Mouse (Mus musculus): ENCODE measurements at regions not wholly inside any gene's neighbourhood (a gene's known extent, or its start where the extent isn't known, plus 50 kb on each side); places are given as distances from the start of the nearest gene placed in this dataset.
A peak's percentile ranks its signal among the peaks of the same experiment; 100 is the strongest.

GRCm38 (mm10) chr13:73107250-73107993 lies 152.9 kb upstream of the Irx4 start:
- no peak overlapping the region for H3K27ac ChIP-seq (ENCODE audit: low read length)
- no peak overlapping the region for H3K4me2 ChIP-seq (replicated peaks; ENCODE audit: low read depth, low read length)
- no peak overlapping the region for H3K4me3 ChIP-seq (ENCODE audit: low read length)

GRCm38 (mm10) chr13:73116822-73117632 lies 143.3 kb upstream of the Irx4 start:
- peak overlapping the region; percentile 44 for H3K4me2 ChIP-seq (replicated peaks; ENCODE audit: low read depth, low read length)
- H3K27me3 ChIP-seq (ENCODE audit: insufficient read depth, low read length): peaks cover 59% of the 10 kb centered on the region
- peak; percentile 78; the same call in 1 of the 2 replicates for ATAC-seq (ENCODE audit: low FRiP score, low TSS enrichment)
- WGBS: 16% methylated on average over 22 of the region's 22 CpGs
- H3K4me3 ChIP-seq (ENCODE audit: low read length): peak overlapping the region; percentile 20
- no peak overlapping the region for H3K9ac ChIP-seq (replicated peaks; ENCODE audit: low read length)
- no peaks in the 10 kb centered on the region for H3K9me3 ChIP-seq (ENCODE audit: low read length)
- H3K36me3 ChIP-seq (ENCODE audit: insufficient read depth, low read length): no peaks in the 10 kb centered on the region
- no peak overlapping the region for H3K27ac ChIP-seq (ENCODE audit: low read length)
- H3K4me1 ChIP-seq (ENCODE audit: insufficient read depth, low read length): peaks cover 7% of the 10 kb centered on the region

More at GRCm38 (mm10) chr13:73107250-73107993, 152.9 kb upstream of the Irx4 start:
- Histone ChIP-seq H3K9me3 (ENCODE audit: low read length) (no peaks in the 10 kb centered on the region), H3K36me3 (ENCODE audit: insufficient read depth, low read length) (no peaks in the 10 kb centered on the region), H3K4me1 (ENCODE audit: insufficient read depth, low read length) (no peaks in the 10 kb centered on the region), H3K27me3 (ENCODE audit: insufficient read depth, low read length) (peaks cover 21% of the 10 kb centered on the region), H3K9ac (replicated peaks; ENCODE audit: low read length) (no peak overlapping the region)
- 42% methylated on average over 14 of the region's 14 CpGs for WGBS
- ATAC-seq (ENCODE audit: low FRiP score, low TSS enrichment): no peak

GRCm38 (mm10) chr13:73117633-73118076 lies 142.6 kb upstream of the Irx4 start:
- 39% methylated on average over 15 of the region's 15 CpGs for WGBS
- H3K36me3 ChIP-seq (ENCODE audit: insufficient read depth, low read length): no peaks in the 10 kb centered on the region
- H3K4me2 ChIP-seq (replicated peaks; ENCODE audit: low read depth, low read length): peak overlapping the region; percentile 44
- H3K4me1 ChIP-seq (ENCODE audit: insufficient read depth, low read length): peaks cover 7% of the 10 kb centered on the region
- peak; percentile 2; the same call in 1 of the 2 replicates for ATAC-seq (ENCODE audit: low FRiP score, low TSS enrichment)
- no peak overlapping the region for H3K27ac ChIP-seq (ENCODE audit: low read length)
- no peak overlapping the region for H3K9ac ChIP-seq (replicated peaks; ENCODE audit: low read length)
- no peaks in the 10 kb centered on the region for H3K9me3 ChIP-seq (ENCODE audit: low read length)
- H3K27me3 ChIP-seq (ENCODE audit: insufficient read depth, low read length): peaks cover 55% of the 10 kb centered on the region
- peak overlapping the region; percentile 20 for H3K4me3 ChIP-seq (ENCODE audit: low read length)

GRCm38 (mm10) chr13:73122945-73123344 lies 137.3 kb upstream of the Irx4 start:
- no peak overlapping the region for H3K27ac ChIP-seq (ENCODE audit: low read length)
- peak; percentile 42; the same call in 1 of the 2 replicates for ATAC-seq (ENCODE audit: low FRiP score, low TSS enrichment)
- WGBS: 93% methylated on average over 1 of the region's 1 CpGs

GRCm38 (mm10) chr13:73131270-73131669 lies 129.0 kb upstream of the Irx4 start:
- Histone ChIP-seq H3K9ac (replicated peaks; ENCODE audit: low read length) (no peak overlapping the region), H3K4me3 (ENCODE audit: low read length) (no peak overlapping the region), H3K27me3 (ENCODE audit: insufficient read depth, low read length) (no peaks in the 10 kb centered on the region), H3K9me3 (ENCODE audit: low read length) (no peaks in the 10 kb centered on the region), H3K36me3 (ENCODE audit: insufficient read depth, low read length) (no peaks in the 10 kb centered on the region), H3K27ac (ENCODE audit: low read length) (0 out of 2 replicates have a peak overlapping the region, but pooled peaks have one; percentile 33), H3K4me2 (replicated peaks; ENCODE audit: low read depth, low read length) (no peak overlapping the region), H3K4me1 (ENCODE audit: insufficient read depth, low read length) (peaks cover 8% of the 10 kb centered on the region; the same call in 1 of the 2 replicates)
- ATAC-seq (ENCODE audit: low FRiP score, low TSS enrichment): 0 out of 2 replicates have a peak, but pooled peaks have one; percentile 31
- 9% methylated on average over 6 of the region's 6 CpGs for WGBS

More at GRCm38 (mm10) chr13:73122945-73123344, 137.3 kb upstream of the Irx4 start:
- Histone ChIP-seq H3K4me3 (ENCODE audit: low read length) (no peak overlapping the region), H3K4me2 (replicated peaks; ENCODE audit: low read depth, low read length) (no peak overlapping the region), H3K36me3 (ENCODE audit: insufficient read depth, low read length) (no peaks in the 10 kb centered on the region), H3K9me3 (ENCODE audit: low read length) (no peaks in the 10 kb centered on the region), H3K9ac (replicated peaks; ENCODE audit: low read length) (no peak overlapping the region), H3K4me1 (ENCODE audit: insufficient read depth, low read length) (peaks cover under 1% of the 10 kb centered on the region; the same call in 1 of the 2 replicates), H3K27me3 (ENCODE audit: insufficient read depth, low read length) (peaks cover 17% of the 10 kb centered on the region)

GRCm38 (mm10) chr13:73132746-73133145 lies 127.5 kb upstream of the Irx4 start:
- Histone ChIP-seq H3K4me2 (replicated peaks; ENCODE audit: low read depth, low read length) (no peak overlapping the region), H3K36me3 (ENCODE audit: insufficient read depth, low read length) (no peaks in the 10 kb centered on the region), H3K9ac (replicated peaks; ENCODE audit: low read length) (no peak overlapping the region), H3K27ac (ENCODE audit: low read length) (no peak overlapping the region), H3K27me3 (ENCODE audit: insufficient read depth, low read length) (no peaks in the 10 kb centered on the region), H3K9me3 (ENCODE audit: low read length) (0 out of 2 replicates have a peak, but pooled peaks cover 3% of the 10 kb centered on the region), H3K4me3 (ENCODE audit: low read length) (no peak overlapping the region), H3K4me1 (ENCODE audit: insufficient read depth, low read length) (peaks cover 8% of the 10 kb centered on the region; the same call in 1 of the 2 replicates)
- no peak for ATAC-seq (ENCODE audit: low FRiP score, low TSS enrichment)
- WGBS: 51% methylated on average over 6 of the region's 6 CpGs

- Histone ChIP-seq H3K9me3 (ENCODE audit: low read length) (0 out of 2 replicates have a peak, but pooled peaks cover 3% of the 10 kb centered on the region), H3K4me3 (ENCODE audit: low read length) (no peak overlapping the region), H3K4me2 (replicated peaks; ENCODE audit: low read depth, low read length) (no peak overlapping the region), H3K9ac (replicated peaks; ENCODE audit: low read length) (no peak overlapping the region), H3K4me1 (ENCODE audit: insufficient read depth, low read length) (peaks cover 8% of the 10 kb centered on the region; the same call in 1 of the 2 replicates), H3K36me3 (ENCODE audit: insufficient read depth, low read length) (no peaks in the 10 kb centered on the region), H3K27me3 (ENCODE audit: insufficient read depth, low read length) (no peaks in the 10 kb centered on the region), H3K27ac (ENCODE audit: low read length) (no peak overlapping the region)
- ATAC-seq (ENCODE audit: low FRiP score, low TSS enrichment): no peak
Measured at GRCm38 (mm10) chr13:73134929-73135328, 125.3 kb upstream of the Irx4 start.

- Histone ChIP-seq H3K27me3 (ENCODE audit: insufficient read depth, low read length) (0 out of 2 replicates have a peak, but pooled peaks cover 2% of the 10 kb centered on the region), H3K9ac (replicated peaks; ENCODE audit: low read length) (no peak overlapping the region), H3K27ac (ENCODE audit: low read length) (no peak overlapping the region), H3K9me3 (ENCODE audit: low read length) (peaks cover 6% of the 10 kb centered on the region; the same call in 1 of the 2 replicates), H3K4me1 (ENCODE audit: insufficient read depth, low read length) (no peaks in the 10 kb centered on the region), H3K4me2 (replicated peaks; ENCODE audit: low read depth, low read length) (no peak overlapping the region), H3K36me3 (ENCODE audit: insufficient read depth, low read length) (no peaks in the 10 kb centered on the region), H3K4me3 (ENCODE audit: low read length) (no peak overlapping the region)
- ATAC-seq (ENCODE audit: low FRiP score, low TSS enrichment): no peak
- 95% methylated on average over 2 of the region's 2 CpGs for WGBS
Measured at GRCm38 (mm10) chr13:73141302-73141701, 119.0 kb upstream of the Irx4 start.

GRCm38 (mm10) chr13:73158016-73158415 lies 102.3 kb upstream of the Irx4 start:
- peaks cover 17% of the 10 kb centered on the region for H3K27me3 ChIP-seq (ENCODE audit: insufficient read depth, low read length)
- H3K4me1 ChIP-seq (ENCODE audit: insufficient read depth, low read length): peaks cover 8% of the 10 kb centered on the region; the same call in 1 of the 2 replicates
- no peak overlapping the region for H3K27ac ChIP-seq (ENCODE audit: low read length)
- H3K4me3 ChIP-seq (ENCODE audit: low read length): no peak overlapping the region
- no peaks in the 10 kb centered on the region for H3K9me3 ChIP-seq (ENCODE audit: low read length)
- H3K36me3 ChIP-seq (ENCODE audit: insufficient read depth, low read length): no peaks in the 10 kb centered on the region
- H3K4me2 ChIP-seq (replicated peaks; ENCODE audit: low read depth, low read length): no peak overlapping the region
- H3K9ac ChIP-seq (replicated peaks; ENCODE audit: low read length): no peak overlapping the region
- WGBS: 84% methylated on average over 7 of the region's 7 CpGs
- no peak for ATAC-seq (ENCODE audit: low FRiP score, low TSS enrichment)
